Mouse (Mus musculus) gastrocnemius, postnatal 10 days (tissue): ENCODE measurements at regions not wholly inside any gene's neighbourhood (a gene's known extent, or its start where the extent isn't known, plus 50 kb on each side); places are given as distances from the start of the nearest gene placed in this dataset.

Experiments
- DNase-seq: peaks from one replicate; pipeline ENCODE4 v3.0.0; 2021; ENCODE audit warnings: mixed read lengths

DNA sequence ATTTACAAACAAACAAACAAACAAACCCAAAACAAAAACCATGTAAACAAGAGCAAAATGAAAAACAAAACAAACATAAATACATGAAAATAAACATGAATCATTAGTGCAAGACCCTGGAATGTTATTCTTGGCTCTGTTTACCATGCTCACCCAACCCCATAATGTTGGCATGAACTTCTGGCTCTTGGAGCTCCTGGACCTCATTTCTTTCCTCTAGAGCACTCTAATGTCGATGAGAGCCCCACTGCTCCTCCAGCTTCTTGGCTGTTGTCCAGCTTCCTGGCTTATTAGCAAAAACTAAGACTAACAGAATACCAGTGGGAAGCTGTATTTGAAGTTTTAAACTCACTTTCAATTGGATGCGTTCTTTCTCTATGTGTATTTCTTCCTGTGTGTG, 81.3 kb upstream of the Gm21830 start:
- peak; percentile 27 for DNase-seq

GRCm38 (mm10) chr2:67344711-67345110, 68.8 kb upstream of the Gm21830 start:
- no peak for DNase-seq
